Mouse (Mus musculus) kidney, adult 18-20 months (tissue): ENCODE measurements around the gene Nlrp9b.
A peak's percentile ranks its signal among the peaks of the same experiment; 100 is the strongest.
"Not testable (repeated sequence)": the region's sequence is repeated elsewhere in the genome, so short reads cannot be mapped to it uniquely, and the experiment has no call there.

Source experiments
- DNase-seq: peaks from one replicate; pipeline ENCODE4 v3.0.0; 2021

Gene Nlrp9b

DNA sequence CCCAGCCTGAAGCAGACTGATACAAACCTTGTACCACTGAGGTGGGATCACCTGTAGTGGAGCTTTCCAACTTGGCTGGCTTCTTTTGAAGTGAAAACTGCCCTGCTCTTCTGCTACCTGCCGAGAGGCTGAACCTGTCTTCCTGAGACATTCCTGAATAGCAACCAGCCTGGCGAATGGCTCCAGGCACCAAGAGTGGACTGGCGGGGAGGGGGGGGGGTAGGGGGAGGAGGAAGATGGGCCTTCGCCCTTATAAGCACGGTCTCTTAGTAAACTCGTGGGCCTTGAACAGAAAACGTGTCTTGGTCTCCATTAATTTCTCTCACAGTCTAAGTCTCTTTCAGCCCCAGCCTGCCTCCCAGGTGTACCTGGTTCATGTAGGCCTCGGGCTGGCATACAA, at the start of gene Nlrp9b:
TSS of gene Nlrp9b (plus strand) at position 301 of the 400 bp plus-strand sequence.
- not testable (repeated sequence) for DNase-seq

DNA sequence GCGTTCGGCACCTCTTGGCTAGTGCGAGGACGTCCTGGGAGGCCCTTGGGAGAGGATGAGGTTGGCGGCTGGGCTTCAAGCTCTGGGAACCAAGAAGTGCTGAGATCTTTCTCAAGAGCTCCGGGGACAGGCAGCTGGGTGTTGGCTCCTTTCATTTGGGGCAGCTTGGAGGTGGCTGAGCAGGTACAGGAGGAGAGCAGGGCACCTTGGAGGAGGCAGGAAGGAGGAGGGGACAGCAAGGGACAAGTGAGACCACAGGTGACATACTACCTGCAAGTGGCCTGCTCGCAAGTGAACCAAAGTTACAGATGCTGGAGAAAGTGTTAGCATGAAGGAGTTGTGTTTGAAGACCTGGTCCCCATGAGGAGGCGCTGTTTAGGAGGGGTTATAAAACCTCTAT, 46.6 kb upstream of the Nlrp9b start:
- DNase-seq: no peak

DNA sequence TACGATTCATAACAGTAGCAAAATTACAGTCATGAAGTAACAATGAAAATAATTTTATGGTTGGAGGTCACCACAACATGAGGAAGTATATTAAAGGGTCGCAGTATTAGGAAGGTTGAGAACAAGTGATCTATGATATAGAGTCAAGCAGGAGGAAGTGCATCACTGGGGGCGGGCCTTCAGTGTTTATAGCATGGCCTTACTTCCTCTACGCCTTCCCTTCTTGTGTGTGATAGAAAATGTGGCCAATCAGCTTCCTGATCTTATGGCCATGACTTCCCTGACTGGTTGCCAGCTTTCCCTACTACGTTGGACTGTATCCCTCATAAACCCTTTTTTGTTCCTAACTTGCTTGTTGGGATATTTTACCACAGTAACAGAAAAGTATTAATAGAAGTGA, 46.1 kb upstream of the Nlrp9b start:
- DNase-seq: no peak

DNA sequence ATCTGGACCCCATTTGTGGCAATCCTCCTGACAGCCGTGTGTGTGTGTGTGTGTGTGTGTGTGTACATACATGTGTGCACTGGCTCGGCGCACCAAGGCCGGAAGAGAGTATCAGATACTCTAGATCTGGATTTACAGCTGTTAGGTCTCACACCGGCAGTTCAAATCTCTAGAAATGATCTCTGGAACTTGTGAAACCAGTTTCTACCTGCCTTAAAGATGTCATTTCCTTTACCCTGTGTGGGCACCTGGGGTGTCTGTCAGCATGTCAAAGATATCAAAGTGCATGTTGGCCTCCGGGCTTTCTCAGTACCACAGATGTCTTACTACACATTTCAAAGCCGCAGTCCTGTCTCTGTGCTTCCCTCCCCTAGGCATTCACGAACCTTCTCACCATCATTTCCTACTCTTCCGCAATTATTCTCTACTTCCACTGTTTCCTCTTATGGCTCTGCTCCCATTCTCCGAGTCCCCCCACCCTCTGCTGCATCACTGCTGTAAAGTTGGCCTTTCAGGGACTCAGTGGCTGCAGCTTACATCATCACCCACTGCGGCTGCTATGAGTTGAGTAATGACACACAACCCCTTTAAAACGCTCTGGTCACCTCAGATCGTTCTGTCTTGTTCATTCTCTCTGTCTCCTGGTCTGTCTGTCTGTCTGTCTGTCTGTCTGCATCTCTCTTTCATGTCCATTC, 45.3 kb upstream of the Nlrp9b start:
- DNase-seq: no peak

DNA sequence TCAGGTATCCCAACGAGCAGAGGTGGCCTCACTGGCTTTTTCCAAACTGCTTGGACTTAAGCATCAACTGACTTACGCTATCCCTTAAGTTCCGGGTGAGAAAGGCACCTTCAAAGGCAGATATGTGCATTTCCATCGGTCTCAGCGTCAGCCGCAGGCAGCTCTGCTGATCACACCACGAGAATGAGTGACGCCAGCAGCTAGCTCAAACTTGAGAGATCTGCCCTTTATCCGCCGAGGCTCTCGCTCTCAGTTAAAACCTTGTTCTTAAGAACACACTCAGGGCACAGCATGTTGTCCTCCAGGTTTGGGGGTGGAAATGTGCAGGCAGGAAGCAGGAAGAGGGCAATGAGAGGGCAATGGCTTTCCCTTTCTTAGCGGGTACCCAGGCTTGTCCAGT, 42.3 kb upstream of the Nlrp9b start:
- no peak for DNase-seq

DNA sequence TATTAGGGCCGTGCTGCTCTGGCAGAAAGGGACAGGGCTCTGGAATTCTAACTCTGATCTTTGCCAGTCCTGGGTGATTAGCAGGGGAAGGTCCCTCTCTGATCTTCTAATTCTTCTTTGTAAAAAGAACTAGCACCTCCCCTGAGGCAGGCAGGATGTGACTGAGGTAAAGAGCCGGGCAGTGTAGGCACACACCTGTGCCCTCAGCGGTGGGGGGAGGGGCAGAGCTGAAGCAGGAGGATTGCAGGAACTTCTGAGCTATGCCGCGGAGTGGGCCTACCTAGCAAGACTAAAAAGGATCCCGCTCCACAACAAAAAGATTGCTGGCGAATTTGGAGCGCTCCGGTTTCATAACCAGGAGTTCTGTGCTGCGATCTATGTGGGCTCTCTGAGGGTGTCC, 41.3 kb upstream of the Nlrp9b start:
- no peak for DNase-seq

DNA sequence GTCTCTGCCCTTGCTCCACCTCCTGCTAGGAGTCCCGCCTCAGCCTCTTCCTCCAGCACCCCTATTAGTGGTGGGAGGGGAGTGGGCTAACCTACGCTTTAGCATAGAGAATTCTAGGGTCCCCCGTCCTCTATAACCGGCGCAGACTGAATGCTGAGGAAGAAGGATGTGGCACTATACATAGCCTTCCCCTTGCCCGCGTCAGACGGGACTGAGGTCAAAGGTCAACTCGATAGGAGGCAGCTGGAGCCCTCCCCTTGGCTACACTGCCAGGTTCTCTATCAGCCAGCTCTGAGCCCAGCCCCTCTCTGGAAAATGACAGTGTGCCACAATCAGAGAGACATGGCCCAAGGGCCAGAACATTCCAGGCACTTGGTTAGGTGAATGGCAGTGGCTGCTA, 40.7 kb upstream of the Nlrp9b start, which contains the start of gene Igsf23:
TSS of gene Igsf23 (minus strand) at position 168 of the 400 bp plus-strand sequence.
- no peak for DNase-seq

DNA sequence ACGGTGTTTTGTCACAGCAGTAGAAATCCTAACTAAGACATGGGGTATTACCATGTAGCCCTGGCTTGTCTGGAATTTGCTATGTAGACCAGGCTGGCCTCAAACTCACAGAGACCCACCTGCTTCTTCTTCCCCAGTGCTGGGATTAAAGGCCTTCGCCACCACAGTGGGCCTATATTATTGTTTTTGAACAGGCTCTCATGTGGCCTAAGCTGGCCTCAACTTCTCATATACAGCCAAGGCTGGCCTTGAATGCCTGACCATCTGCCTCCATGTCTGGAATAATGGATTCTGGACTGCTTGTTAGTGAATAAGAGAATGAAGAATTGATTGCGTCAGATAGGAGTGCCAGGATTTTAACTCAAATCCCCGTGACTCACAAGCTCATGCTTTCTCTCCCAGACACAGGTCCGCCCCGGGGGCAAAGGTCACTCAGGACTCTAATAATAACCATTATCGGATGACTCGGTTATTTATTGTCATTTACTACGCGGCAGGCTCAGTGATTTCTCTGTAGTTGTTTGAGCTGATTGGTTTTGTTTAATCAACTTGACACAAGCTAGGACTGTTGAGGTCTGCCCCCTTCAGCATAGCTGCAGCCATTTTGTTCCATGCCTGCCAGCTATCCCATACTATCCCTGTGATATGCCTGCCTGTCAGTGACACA, 38.8 kb upstream of the Nlrp9b start:
- peak; percentile 29 for DNase-seq

DNA sequence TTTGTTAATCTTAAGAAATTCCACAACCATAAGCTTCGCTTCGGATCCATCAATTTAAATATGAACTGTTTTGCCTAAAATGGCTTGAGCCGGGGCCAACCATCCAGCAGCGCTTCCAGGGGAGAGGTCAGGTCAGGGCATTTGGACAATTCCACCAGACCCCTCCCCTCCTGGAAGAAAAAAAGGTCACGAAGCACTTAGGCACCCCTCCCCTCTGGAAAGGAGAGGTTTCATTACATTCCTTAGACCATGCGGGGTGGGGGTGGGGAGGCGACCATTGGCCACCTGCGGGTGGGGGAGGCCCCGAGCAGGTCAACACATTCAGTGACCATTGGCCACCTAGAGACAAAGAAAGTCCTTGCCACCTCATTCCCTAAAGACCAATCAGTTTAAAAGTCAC, 38.2 kb upstream of the Nlrp9b start:
- no peak for DNase-seq

DNA sequence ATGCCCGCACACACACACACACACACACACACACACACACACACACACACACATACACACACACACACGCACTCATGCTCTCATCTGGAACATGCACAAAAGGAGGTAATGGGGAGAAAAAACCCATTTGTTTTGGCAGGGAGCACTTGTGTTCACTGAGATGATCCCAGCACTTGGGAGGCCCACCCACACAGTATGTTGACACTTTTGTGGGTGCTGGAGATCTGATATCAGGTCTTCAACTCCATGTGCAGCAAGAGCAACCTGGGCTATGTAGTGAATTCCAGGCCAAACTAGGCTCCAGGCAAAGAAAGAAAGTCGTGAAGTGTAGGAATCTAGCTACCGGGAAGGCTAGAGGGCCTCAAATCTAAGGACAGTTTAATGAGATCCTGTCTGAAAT, 35.4 kb upstream of the Nlrp9b start:
- no peak for DNase-seq

DNA sequence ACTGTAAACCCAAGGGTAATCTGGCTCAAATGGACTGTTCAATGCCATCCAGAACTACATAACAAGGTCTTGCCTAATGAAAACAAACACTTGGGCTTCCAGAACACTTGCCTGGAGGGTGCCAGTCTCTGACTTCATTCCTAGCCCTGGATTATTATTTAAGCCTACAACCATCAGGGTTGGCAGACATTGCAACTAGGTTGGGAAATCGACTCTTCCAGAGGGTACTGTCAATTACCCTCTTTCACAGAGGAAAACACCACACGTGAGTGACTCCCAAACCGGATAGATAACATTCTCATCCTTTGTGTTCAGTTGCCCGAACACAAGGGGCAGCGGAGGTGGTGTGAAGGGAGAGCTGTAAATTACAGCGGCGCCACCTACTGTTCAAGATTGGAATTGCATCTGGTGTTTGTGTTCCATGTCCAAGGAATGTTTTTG, 34.9 kb upstream of the Nlrp9b start:
- DNase-seq: peak; percentile 93

DNA sequence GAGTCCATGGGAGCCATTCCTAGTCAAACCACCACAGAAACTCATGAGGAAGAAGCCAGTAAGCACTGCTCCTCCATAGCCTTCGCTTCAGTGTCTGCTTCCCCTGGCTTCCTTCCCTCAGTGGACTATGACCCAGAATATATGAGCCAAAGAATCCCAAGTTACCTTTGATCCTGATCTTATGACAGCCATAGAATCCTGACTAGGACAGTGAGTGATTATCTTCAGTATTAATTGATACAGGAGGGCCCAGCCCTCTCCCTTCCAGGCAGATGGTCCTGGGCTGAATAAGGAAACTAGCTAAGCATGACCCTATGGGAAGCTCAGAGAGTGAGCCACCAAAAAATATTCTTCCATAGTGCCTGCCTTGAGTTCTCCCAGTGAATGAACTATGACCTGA, 28.8 kb upstream of the Nlrp9b start:
- no peak for DNase-seq

DNA sequence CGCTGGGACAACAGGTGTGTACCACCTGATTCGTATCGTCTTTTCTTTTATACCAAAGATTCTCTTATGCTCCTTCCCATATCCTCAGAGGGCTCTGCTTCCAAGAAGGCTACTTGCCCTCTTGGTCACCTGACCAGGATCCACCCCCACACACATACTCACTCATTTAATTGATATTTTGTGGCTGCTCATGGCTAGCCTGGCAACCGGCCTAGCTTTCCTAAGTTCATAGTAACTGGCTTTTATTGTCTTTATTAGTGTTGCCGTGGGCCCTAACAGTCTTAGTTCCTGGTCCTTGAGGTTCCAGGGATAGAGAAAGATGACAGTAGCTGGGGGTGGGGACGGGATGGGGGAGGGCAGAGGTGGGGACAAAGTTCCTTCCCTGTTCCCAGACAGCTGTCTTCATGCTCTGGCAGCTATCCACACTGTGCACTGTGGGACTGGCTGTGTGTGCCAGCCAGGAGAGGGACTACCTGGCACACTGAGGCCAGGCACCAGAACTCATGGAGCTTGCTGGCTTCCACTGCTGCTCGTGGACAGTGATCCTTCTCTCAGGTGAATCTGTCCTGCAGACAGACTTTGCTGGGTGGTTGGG, 26.2 kb upstream of the Nlrp9b start, which contains the start of gene Ceacam20:
TSS of gene Ceacam20 (plus strand) at position 428 of the 595 bp plus-strand sequence.
- DNase-seq: peak; percentile 25

DNA sequence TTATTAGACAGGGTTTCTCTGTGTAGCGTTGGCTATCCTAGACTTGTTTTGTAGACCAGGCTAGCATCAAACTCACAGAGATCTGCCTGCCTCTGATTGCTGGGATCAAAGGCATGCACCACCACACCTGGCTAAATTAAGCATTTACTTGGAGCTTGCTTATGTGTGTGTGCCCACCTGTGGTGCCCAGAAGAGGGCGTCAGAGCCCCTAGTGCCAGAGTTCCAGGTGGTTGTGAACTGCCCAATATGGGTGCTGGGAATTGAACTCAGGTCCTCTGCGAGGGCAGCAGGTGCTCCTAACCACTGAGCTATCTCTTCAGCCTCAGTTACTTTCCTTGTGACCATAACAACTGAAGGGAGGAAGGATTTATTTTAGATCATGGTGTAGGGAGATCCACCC, 22.2 kb upstream of the Nlrp9b start:
- DNase-seq: no peak

DNA sequence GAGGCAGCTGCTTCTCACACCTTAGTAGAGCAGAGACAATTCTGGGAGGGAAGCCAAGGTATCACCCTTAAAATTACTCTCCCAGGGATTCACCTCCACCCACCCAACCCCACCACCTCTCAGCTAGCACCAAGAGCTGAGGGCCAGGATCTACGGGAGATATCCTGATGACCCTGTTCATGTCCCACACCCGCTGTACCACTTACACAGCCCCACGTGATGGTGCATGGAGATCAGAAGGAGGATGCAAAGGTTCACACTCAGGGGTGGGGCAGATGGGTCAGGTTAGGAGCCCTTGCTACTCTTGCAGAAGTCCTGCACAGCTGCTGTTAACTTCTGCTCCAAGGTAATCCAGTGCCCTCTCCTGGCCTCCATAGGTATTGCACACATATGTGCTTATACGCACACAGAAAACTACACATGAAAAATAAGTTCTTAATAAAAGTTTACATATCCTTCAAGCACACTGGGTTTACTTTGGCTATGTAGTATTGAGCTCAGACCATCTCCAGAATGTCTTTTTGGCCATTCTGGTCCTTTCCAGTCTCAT, 21.6 kb upstream of the Nlrp9b start:
- no peak for DNase-seq

DNA sequence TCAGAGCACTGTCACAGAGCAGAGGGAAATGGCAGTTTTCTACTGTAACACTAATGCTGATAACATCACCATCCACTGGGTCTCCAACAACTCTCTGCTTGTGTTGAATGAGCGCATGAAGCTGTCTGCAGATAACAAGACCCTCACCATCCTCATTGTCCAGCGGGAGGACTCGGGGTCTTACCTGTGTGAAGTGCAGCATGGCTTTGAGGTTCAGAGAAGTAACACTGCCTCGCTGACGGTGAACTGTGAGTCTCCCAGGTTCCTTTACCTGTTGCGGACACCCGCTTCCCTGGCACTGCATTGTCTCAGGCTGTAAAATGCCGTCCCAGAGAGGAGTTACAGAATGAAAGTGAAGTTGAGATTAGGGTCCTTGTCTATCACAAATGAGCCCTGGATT, 21.1 kb upstream of the Nlrp9b start:
- DNase-seq: no peak

DNA sequence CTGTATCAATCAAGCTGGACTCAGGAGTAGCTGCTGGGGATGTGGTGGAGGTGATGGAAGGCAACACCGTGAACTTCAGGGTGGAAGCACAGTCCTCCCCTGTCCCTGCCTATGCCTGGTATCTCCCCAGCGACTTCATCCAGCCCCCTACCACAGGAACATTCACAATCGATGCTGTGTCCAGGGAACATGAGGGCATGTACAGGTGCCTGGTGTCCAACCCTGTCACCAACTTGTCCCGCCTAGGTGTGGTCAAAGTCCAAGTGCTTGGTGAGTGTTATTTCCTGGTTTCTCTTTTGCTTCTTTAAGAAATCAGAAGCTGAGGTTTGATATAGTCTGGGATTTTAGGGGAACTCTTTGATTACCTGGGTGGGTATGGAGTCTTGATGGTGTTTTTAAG, 19.7 kb upstream of the Nlrp9b start:
- DNase-seq: no peak

DNA sequence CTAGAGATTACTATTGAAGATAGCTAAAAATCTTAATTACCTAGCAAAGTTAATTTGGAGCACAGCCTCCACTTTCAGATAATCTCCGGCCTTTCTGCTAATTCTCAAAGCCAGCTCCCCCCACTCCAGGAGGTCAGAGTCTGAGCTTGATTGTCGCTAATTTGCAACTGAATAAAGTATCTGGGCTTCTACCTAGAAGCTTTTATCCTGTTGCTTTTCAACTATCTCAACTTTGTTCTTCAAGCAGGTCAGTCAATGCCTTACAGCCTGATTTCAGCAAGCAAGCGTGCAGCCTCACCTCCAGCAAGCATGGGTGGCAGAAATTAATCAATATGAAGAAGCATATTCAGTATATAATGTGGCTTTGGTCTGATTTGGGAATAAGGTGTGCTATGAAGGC, 5.5 kb downstream of the Nlrp9b start:
- not testable (repeated sequence) for DNase-seq

DNA sequence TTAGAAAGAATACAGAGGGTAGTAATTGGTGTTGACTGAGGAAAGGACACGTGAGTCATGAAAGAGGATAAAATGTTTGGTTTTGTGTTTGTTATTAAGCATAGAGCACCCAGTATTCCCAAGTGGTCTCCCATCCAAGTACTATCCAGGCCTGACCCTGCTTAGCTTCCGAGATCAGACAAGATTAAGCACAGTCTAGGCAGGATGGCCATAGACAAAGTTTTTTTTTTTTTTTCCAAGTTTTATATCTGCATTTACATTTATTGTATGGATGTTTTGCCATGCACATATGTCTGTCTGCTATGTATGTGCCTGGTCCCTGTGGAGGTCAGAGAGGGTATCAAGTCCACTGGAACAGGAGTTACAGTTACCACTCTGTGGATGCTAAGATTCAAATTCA, 18.7 kb downstream of the Nlrp9b start:
- no peak for DNase-seq

DNA sequence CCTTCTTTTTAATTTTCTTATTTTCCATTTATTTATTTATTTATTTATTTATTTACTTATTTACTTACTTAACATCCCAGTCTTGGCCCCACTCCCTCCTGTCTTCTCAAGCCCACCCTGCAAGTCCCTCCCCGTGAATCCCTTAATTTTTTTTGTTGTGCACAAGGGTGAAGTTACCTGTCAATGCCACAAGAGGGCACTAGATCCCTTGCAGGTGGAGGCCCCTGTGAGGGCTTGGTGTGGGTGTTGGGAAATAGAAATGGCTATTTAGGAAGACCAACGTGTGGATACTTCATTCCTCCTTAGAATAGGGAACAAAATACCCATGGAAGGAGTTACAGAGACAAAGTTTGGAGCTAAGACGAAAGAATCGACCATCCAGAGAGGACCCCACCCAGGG, 72.8 kb downstream of the Nlrp9b start:
- DNase-seq: not testable (repeated sequence)

DNA sequence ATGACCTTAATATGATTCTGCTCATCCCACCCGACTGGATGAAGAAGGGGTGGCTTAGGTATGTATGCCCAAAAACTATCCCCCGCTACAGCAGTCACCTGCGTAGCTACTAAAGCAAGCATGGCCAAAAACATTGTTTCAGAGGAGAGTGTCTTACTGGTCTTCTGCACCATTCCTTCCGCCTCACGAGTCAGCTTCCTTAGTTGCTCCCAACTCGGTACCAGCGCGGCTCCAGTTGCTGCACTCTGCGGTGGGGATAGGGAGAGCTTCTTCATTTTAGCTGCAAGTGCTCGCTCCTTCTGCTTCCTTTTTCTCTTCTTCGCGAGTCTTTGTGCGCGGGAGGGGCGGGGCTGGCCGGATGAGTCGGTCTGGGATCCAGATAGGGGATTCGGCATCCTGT, 86.9 kb downstream of the Nlrp9b start:
- DNase-seq: not testable (repeated sequence)

DNA sequence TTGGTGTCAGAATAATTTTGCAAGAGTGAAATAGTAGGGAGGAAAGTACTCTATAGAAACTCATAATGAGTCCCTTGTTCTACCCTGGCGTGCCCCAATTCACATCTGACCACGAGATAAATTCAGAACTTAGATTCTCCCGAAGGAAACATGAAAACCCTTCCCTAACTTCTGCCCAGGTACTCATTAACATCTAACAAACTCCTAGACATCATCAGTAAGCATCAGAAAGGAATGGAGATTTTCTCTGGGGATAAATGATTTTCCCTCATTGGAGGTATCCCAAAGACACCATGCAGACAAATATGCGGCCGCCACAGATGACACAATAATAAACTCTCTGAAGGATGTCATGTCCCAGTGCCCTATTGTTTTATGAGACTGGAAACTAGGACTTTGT, 108.1 kb downstream of the Nlrp9b start, which contains the start of gene Vmn1r91:
TSS of gene Vmn1r91 (plus strand) at position 301 of the 400 bp plus-strand sequence.
- DNase-seq: not testable (repeated sequence)

DNA sequence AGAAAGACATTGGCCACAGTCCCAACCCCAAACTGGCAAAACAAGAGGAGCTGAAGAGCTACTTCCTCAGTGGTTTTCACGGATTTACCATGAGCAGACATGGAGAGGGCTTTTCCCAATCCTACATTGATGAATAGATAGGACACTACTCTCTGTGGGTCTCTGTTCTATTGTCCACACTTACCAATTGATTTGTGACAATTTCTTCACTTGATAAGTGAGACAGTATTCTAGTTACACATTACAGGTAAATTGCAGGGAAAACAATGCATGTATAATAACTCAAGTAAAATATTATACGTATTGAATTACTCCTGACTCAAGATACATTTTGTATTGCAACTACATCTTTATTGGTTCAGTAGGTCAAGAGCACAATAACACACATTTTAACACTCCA, 131.2 kb downstream of the Nlrp9b start, which contains the start of gene Gm16442:
TSS of gene Gm16442 (minus strand) at position 101 of the 400 bp plus-strand sequence.
- DNase-seq: not testable (repeated sequence)
